Mouse (Mus musculus): Measurements from ENCODE around the gene Nr2c2ap. TPM values are rescaled to one million over a fixed set of nuclear protein-coding genes. Genes with fewer than 3 reads are reported as not detected.

The Nr2c2ap gene
- polyA plus RNA-seq, 1 experiment from 2014 or later = 23.4 TPM

DNA sequence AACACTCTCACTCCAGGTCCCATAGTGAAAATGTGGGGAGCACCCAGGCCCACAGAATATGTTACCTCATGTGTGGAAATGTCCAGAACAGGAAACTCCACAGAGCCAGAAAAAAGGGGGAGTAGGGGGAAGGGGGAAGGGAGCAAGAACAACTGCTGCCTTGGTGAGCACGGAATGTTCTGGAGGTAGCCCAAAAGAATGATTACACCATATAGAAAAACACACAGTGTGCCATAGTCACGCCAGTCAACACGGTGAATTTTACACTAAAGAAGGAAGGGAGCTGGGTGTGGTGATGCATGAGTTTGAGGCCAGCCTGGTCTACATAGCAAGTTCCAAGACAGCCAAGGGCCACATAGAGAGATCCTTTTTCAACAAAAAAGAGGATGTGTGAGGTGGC lies 32.2 kb downstream of the Nr2c2ap start:
- Histone ChIP-seq H3K27ac (ENCODE audit: low read depth, low read length) (no peak overlapping the region), H3K4me2 (no peak overlapping the region), H3K4me3 (ENCODE audit: low read depth, low read length) (no peak overlapping the region), H3K9me3 (replicated peaks; ENCODE audit: control insufficient read depth, low read length) (no peaks in the 10 kb centered on the region), H3K4me1 (ENCODE audit: control insufficient read depth, insufficient read depth, low read length) (peaks cover 4% of the 10 kb centered on the region; the same call in 1 of the 2 replicates), H3K9ac (ENCODE audit: low read depth, low read length) (no peak overlapping the region), H3K27me3 (ENCODE audit: control insufficient read depth, insufficient read depth, low read length) (peaks cover 34% of the 10 kb centered on the region), H3K36me3 (ENCODE audit: control insufficient read depth, insufficient read depth, low read length) (no peaks in the 10 kb centered on the region)
- 86% methylated on average over 3 of the region's 3 CpGs for WGBS (ENCODE audit: insufficient replicate concordance)
- ATAC-seq (replicated peaks; ENCODE audit: insufficient number of reproducible peaks, low FRiP score, low TSS enrichment) = no peak

DNA sequence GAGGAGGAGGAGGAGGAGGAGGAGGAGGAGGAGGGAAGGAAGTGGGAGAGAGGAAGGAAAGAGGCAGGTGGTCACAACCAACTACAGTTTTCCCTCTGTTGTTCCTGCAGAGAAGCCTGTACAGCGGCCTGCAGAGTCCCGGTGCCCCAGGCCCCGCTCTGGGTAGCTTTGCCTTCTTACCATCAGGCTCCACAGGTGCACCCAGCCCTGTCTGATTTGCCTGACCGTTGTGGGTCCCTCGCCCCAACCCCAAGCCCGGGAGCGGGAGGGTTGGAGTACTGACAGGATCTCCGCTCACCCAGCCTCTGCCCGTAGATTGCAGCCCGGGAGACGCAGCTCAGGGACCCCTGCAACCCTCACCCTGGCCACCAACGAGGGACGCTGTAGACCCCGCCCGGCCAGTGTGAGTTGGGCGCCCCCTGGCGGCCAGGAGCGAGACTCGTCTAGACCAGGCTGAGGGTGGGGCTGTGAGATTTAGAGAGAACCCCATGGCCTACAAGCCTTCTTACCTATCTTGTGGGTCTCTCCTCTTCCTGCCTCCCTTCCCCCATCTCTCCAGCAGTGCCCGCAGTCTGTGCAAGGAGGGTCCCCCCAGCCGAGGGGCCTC lies 35.5 kb downstream of the Nr2c2ap start:
- Histone ChIP-seq H3K4me3 (ENCODE audit: low read depth, low read length) (peak overlapping the region; percentile 20), H3K4me2 (peak overlapping the region; percentile 63), H3K4me1 (ENCODE audit: control insufficient read depth, insufficient read depth, low read length) (no peaks in the 10 kb centered on the region), H3K27me3 (ENCODE audit: control insufficient read depth, insufficient read depth, low read length) (peaks cover 30% of the 10 kb centered on the region), H3K9ac (ENCODE audit: low read depth, low read length) (no peak overlapping the region; the same call in 1 of the 2 replicates), H3K36me3 (ENCODE audit: control insufficient read depth, insufficient read depth, low read length) (no peaks in the 10 kb centered on the region), H3K9me3 (replicated peaks; ENCODE audit: control insufficient read depth, low read length) (no peaks in the 10 kb centered on the region), H3K27ac (ENCODE audit: low read depth, low read length) (no peak overlapping the region)
- ATAC-seq (replicated peaks; ENCODE audit: insufficient number of reproducible peaks, low FRiP score, low TSS enrichment) = peak; percentile 76
- 2% methylated on average over 21 of the region's 21 CpGs for WGBS (ENCODE audit: insufficient replicate concordance)

DNA sequence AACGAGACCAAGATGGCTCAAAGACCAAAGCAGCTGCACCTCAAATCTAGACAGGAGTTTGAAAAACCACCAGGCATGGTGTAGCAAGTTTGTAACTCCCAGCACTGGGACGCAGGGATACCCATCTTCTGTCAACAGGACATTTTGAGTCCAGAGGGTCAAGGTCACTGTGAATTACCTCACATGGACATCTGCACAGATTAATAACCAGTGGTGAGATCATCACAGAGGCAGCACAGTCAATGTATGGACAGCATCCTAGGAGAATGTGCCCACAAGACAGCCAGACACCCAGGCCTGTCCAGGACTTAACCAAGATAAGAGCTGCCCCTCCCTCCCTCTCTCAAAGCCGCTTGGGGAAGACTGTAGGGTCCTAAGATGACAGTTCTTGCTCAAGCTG lies 39.0 kb downstream of the Nr2c2ap start:
- peaks cover 13% of the 10 kb centered on the region for H3K27me3 ChIP-seq (ENCODE audit: control insufficient read depth, insufficient read depth, low read length)
- no peaks in the 10 kb centered on the region for H3K36me3 ChIP-seq (ENCODE audit: control insufficient read depth, insufficient read depth, low read length)
- 56% methylated on average over 3 of the region's 3 CpGs for WGBS (ENCODE audit: insufficient replicate concordance)
- H3K4me2 ChIP-seq = no peak overlapping the region
- no peak for ATAC-seq (replicated peaks; ENCODE audit: insufficient number of reproducible peaks, low FRiP score, low TSS enrichment)
- no peak overlapping the region for H3K27ac ChIP-seq (ENCODE audit: low read depth, low read length)
- H3K9me3 ChIP-seq (replicated peaks; ENCODE audit: control insufficient read depth, low read length) = no peaks in the 10 kb centered on the region
- H3K4me1 ChIP-seq (ENCODE audit: control insufficient read depth, insufficient read depth, low read length) = peaks cover 8% of the 10 kb centered on the region
- H3K9ac ChIP-seq (ENCODE audit: low read depth, low read length) = no peak overlapping the region
- H3K4me3 ChIP-seq (ENCODE audit: low read depth, low read length) = no peak overlapping the region

DNA sequence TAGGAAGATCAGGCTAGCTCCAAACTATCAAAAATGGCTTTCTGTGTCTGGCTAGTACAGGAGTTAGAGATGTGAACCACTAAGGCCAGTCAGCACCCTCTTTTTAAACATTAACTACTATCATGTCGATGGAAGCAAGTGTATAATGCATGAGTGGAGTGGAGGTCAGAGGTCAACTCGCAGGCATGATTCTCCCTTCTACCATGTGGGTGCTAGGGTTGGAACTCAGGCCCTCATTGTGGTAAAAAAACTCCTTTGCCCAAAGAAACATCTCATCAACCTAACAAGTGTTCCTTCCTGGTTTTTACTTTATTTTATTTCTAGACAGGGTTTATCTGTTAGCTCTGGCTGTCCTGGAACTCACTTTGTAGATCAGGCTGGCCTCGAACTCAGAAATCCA lies 39.6 kb downstream of the Nr2c2ap start:
- ATAC-seq (replicated peaks; ENCODE audit: insufficient number of reproducible peaks, low FRiP score, low TSS enrichment) = no peak
- Histone ChIP-seq H3K9ac (ENCODE audit: low read depth, low read length) (no peak overlapping the region), H3K27ac (ENCODE audit: low read depth, low read length) (no peak overlapping the region), H3K27me3 (ENCODE audit: control insufficient read depth, insufficient read depth, low read length) (peaks cover 7% of the 10 kb centered on the region), H3K4me1 (ENCODE audit: control insufficient read depth, insufficient read depth, low read length) (peaks cover 8% of the 10 kb centered on the region), H3K4me2 (no peak overlapping the region), H3K4me3 (ENCODE audit: low read depth, low read length) (no peak overlapping the region), H3K36me3 (ENCODE audit: control insufficient read depth, insufficient read depth, low read length) (no peaks in the 10 kb centered on the region), H3K9me3 (replicated peaks; ENCODE audit: control insufficient read depth, low read length) (no peaks in the 10 kb centered on the region)
- 81% methylated on average over 3 of the region's 3 CpGs for WGBS (ENCODE audit: insufficient replicate concordance)

DNA sequence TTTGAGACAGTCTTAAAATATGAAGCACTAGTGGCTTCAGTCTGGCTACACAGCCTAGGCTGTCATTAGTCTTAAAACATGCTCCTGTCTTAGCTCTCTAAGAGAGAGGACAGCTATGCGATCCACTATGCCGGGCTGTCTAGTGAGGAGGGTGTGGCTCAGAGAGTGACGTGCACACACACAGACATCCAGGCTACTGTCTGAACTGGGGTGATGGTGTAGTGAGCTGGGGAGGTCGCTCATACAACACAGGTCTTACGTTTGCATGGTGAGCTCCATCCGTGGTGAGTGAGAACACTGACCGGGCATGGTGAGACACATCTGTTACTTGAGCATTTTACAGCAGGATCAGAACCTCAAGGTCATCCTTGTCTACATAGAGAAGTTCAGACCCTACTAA lies 40.1 kb downstream of the Nr2c2ap start:
- Histone ChIP-seq H3K27me3 (ENCODE audit: control insufficient read depth, insufficient read depth, low read length) (peaks cover 5% of the 10 kb centered on the region), H3K9me3 (replicated peaks; ENCODE audit: control insufficient read depth, low read length) (no peaks in the 10 kb centered on the region), H3K9ac (ENCODE audit: low read depth, low read length) (no peak overlapping the region), H3K4me3 (ENCODE audit: low read depth, low read length) (no peak overlapping the region), H3K27ac (ENCODE audit: low read depth, low read length) (no peak overlapping the region), H3K4me1 (ENCODE audit: control insufficient read depth, insufficient read depth, low read length) (peaks cover 8% of the 10 kb centered on the region), H3K4me2 (no peak overlapping the region), H3K36me3 (ENCODE audit: control insufficient read depth, insufficient read depth, low read length) (no peaks in the 10 kb centered on the region)
- no peak for ATAC-seq (replicated peaks; ENCODE audit: insufficient number of reproducible peaks, low FRiP score, low TSS enrichment)
- 84% methylated on average over 7 of the region's 7 CpGs for WGBS (ENCODE audit: insufficient replicate concordance)

DNA sequence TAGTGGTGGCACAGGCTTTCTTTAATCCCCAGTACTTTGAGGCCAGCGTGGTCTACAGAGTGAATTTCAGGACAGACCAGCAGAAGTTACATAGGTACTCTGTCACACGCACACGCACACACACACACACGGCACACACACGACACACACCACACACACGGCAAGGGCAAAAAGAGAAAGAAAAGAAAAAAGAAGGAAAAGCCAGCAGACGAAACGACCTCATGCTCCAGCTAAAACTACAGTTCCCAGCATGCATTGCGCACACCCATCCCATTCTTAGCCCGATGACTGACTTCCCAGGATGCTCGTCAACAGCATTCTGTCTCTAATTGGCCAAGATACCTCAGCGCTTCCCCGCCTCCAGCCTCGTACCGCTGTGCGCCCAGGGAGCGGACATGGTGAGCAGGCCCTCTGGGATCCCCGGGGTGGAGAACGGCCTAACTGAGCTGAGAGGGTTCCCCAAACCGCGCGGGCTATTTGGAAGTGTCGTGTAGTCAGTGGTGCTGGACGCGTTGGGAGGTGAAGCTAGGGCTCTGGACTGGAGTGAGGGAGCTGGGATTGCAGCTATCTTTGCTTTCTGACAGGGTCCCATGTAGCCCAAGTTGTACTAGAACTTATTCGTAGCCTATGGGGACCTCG lies 41.0 kb downstream of the Nr2c2ap start, which contains the start of gene Tmem161a:
Tmem161a (plus strand) TSS at position 314 of the 639 bp plus-strand sequence.
- Histone ChIP-seq H3K4me3 (ENCODE audit: low read depth, low read length) (peak within 1 kb of the TSS; percentile 73), H3K4me1 (ENCODE audit: control insufficient read depth, insufficient read depth, low read length) (peaks cover 8% of the 10 kb centered on the region), H3K36me3 (ENCODE audit: control insufficient read depth, insufficient read depth, low read length) (peaks cover 2% of the 10 kb centered on the region; the same call in 1 of the 2 replicates), H3K4me2 (peak within 1 kb of the TSS; percentile 69), H3K27ac (ENCODE audit: low read depth, low read length) (peak within 1 kb of the TSS; percentile 54; the same call in 1 of the 2 replicates), H3K27me3 (ENCODE audit: control insufficient read depth, insufficient read depth, low read length) (no peaks in the 10 kb centered on the region; the same call in 1 of the 2 replicates), H3K9me3 (replicated peaks; ENCODE audit: control insufficient read depth, low read length) (no peaks in the 10 kb centered on the region), H3K9ac (ENCODE audit: low read depth, low read length) (peak within 1 kb of the TSS; percentile 92)
- 3% methylated on average over 27 of the region's 27 CpGs for WGBS (ENCODE audit: insufficient replicate concordance)
- ATAC-seq (replicated peaks; ENCODE audit: insufficient number of reproducible peaks, low FRiP score, low TSS enrichment) = peak; percentile 82

DNA sequence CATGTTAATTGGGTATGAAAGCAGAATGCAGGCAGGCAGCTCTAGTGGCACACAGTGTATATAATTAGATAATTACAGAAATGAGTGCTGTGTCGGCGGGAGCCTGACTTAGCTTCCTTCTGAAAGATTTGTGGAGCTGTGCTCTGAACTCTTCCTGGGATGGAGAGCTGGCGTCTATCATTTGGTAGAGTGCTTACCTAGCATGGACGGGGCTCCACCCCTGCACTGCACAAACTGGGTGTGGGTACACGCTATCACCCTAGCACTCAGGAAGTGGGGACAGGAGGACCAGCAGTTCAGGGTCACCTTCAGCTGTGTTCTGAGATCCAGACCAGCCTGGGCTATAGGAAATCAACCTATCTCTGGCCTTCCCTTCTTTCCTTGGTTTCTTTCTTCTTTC lies 42.2 kb downstream of the Nr2c2ap start:
- Histone ChIP-seq H3K9ac (ENCODE audit: low read depth, low read length) (no peak overlapping the region), H3K4me1 (ENCODE audit: control insufficient read depth, insufficient read depth, low read length) (peaks cover 8% of the 10 kb centered on the region), H3K27ac (ENCODE audit: low read depth, low read length) (0 out of 2 replicates have a peak overlapping the region, but pooled peaks have one; percentile 62), H3K4me2 (peak overlapping the region; percentile 69), H3K27me3 (ENCODE audit: control insufficient read depth, insufficient read depth, low read length) (no peaks in the 10 kb centered on the region), H3K36me3 (ENCODE audit: control insufficient read depth, insufficient read depth, low read length) (peaks cover 2% of the 10 kb centered on the region; the same call in 1 of the 2 replicates), H3K4me3 (ENCODE audit: low read depth, low read length) (no peak overlapping the region), H3K9me3 (replicated peaks; ENCODE audit: control insufficient read depth, low read length) (no peaks in the 10 kb centered on the region)
- no peak for ATAC-seq (replicated peaks; ENCODE audit: insufficient number of reproducible peaks, low FRiP score, low TSS enrichment)
- WGBS (ENCODE audit: insufficient replicate concordance) = 72% methylated on average over 5 of the region's 5 CpGs

DNA sequence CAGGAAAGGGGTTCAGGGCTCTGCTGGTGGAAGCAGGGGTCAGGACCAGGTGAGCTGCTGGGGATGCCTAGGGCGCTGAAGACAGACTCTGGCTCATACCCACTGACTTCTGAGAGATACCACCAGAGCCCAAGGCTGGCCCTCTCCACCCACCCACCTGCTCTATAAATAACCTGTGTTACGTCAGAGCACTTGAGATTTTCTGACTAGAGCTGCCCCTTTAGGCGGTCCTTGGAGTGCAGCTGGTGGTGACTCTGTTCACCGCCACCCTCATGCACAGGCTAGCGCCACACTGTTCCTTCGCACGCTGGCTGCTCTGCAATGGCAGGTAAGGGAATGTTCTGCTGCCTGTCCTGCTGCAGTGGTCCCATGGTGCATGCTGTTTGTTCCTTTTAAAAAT lies 42.9 kb downstream of the Nr2c2ap start:
- H3K9ac ChIP-seq (ENCODE audit: low read depth, low read length) = no peak overlapping the region
- H3K4me1 ChIP-seq (ENCODE audit: control insufficient read depth, insufficient read depth, low read length) = peaks cover 8% of the 10 kb centered on the region
- no peak overlapping the region for H3K4me3 ChIP-seq (ENCODE audit: low read depth, low read length)
- peak overlapping the region; percentile 56 for H3K4me2 ChIP-seq
- 52% methylated on average over 7 of the region's 7 CpGs for WGBS (ENCODE audit: insufficient replicate concordance)
- no peaks in the 10 kb centered on the region for H3K9me3 ChIP-seq (replicated peaks; ENCODE audit: control insufficient read depth, low read length)
- peaks cover 6% of the 10 kb centered on the region; the same call in 1 of the 2 replicates for H3K36me3 ChIP-seq (ENCODE audit: control insufficient read depth, insufficient read depth, low read length)
- H3K27me3 ChIP-seq (ENCODE audit: control insufficient read depth, insufficient read depth, low read length) = no peaks in the 10 kb centered on the region
- H3K27ac ChIP-seq (ENCODE audit: low read depth, low read length) = peak overlapping the region; percentile 62; the same call in 1 of the 2 replicates
- ATAC-seq (replicated peaks; ENCODE audit: insufficient number of reproducible peaks, low FRiP score, low TSS enrichment) = peak; percentile 46; the same call in 1 of the 2 replicates
